Mouse (Mus musculus): ENCODE measurements around the gene Klhl22. TPM values are rescaled to one million over a fixed set of nuclear protein-coding genes. Genes with fewer than 3 reads are reported as not detected.

Gene Klhl22
- polyA plus RNA-seq, 1 experiment from 2014 or later: 7.1 TPM

DNA sequence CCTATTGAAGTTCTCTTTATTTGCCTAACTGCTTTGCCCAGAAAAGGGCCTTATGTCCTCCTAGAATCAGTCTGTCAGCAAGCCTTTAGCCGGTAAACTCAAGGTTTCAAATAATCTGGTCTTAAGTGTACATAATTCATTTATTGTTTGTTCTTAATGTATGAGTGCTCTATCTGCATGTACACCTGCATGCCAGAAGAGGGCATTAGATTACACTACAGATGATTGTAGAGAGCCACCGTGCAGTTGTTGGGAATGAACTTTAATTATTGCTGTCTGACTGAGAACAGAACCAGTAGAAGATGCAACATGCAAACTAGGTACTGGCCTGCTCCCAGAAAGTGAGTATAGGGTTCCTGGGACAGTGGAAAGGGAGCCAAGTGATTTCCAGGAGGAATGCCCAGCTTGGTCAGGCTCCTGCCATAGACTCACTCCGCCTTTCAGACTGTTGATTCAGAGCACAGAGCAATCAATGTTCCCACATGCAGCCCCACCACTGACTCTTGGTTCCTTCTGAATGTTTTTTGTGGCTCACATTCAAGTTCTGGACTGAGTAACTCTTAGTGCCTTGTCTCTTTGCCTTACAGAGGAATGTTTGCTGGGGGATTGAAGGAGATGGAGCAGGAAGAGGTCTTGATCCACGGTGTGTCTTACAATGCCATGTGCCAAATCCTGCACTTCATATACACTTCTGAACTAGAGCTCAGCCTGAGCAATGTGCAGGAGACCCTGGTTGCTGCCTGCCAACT is 11.9 kb downstream of the Klhl22 start:
- Histone ChIP-seq H3K4me3 (ENCODE audit: inconsistent target) (no peak overlapping the region), H3K79me2 (ENCODE audit: inconsistent target) (no peaks in the 10 kb centered on the region), H3K27ac (no peak overlapping the region), H3K36me3 (ENCODE audit: inconsistent target) (peaks cover 2% of the 10 kb centered on the region; the same call in 1 of the 2 replicates)
- WGBS (ENCODE audit: missing documents): 75% methylated on average over 4 of the region's 4 CpGs

DNA sequence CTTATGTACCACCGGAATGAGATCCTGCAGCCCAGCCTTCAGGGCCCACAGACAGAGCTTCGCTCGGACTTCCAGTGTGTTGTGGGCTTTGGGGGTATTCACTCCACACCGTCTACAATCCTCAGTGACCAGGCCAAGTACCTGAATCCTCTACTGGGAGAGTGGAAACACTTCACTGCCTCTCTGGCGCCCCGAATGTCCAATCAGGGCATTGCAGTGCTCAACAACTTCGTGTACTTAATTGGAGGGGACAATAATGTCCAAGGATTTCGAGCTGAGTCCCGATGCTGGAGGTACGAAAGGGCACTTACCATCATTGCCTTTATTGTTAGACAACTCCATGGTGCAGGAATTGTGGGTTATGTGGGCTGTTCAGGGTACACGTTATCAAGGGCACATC is 17.4 kb downstream of the Klhl22 start:
- Histone ChIP-seq H3K27ac (no peak overlapping the region), H3K79me2 (ENCODE audit: inconsistent target) (no peaks in the 10 kb centered on the region), H3K36me3 (ENCODE audit: inconsistent target) (peaks cover under 1% of the 10 kb centered on the region; the same call in 1 of the 2 replicates), H3K4me3 (ENCODE audit: inconsistent target) (no peak overlapping the region)
- WGBS (ENCODE audit: missing documents): 80% methylated on average over 11 of the region's 11 CpGs

GRCm38 (mm10) chr16:17778223-17778622 is 18.8 kb downstream of the Klhl22 start:
- 77% methylated on average over 4 of the region's 4 CpGs for WGBS (ENCODE audit: missing documents)
- Histone ChIP-seq H3K36me3 (ENCODE audit: inconsistent target) (no peaks in the 10 kb centered on the region), H3K79me2 (ENCODE audit: inconsistent target) (no peaks in the 10 kb centered on the region), H3K27ac (no peak overlapping the region), H3K4me3 (ENCODE audit: inconsistent target) (no peak overlapping the region)

GRCm38 (mm10) chr16:17779692-17780091 is 20.3 kb downstream of the Klhl22 start:
- Histone ChIP-seq H3K36me3 (ENCODE audit: inconsistent target) (no peaks in the 10 kb centered on the region), H3K79me2 (ENCODE audit: inconsistent target) (no peaks in the 10 kb centered on the region), H3K27ac (no peak overlapping the region), H3K4me3 (ENCODE audit: inconsistent target) (no peak overlapping the region)
- WGBS (ENCODE audit: missing documents): 100% methylated on average over 1 of the region's 1 CpGs

- no peak overlapping the region for H3K4me3 ChIP-seq (ENCODE audit: inconsistent target)
- 82% methylated on average over 3 of the region's 3 CpGs for WGBS (ENCODE audit: missing documents)
- H3K36me3 ChIP-seq (ENCODE audit: inconsistent target): peaks cover 6% of the 10 kb centered on the region; the same call in 1 of the 2 replicates
Observed at GRCm38 (mm10) chr16:17785337-17785736, 25.9 kb downstream of the Klhl22 start.

DNA sequence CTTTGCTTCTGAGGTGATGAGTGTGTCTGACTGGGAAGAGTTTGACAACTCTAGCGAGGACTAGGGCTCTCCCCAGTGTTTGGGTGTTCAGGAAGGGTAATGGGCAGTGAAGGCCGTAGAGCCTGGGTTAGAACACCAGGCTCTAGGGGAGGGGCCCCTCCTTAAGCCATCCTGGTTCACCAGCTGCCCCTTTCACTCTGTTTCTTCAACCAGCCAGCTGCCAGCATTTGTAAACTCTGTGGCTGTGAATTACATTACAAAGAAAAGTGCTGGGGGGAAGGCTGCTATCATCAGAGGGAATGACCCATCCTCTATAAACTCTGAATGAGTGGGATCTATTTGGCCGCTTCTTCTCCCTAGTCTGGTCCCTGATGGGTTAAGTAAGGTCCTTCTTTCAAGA is 33.3 kb downstream of the Klhl22 start:
- WGBS (ENCODE audit: missing documents): 96% methylated on average over 3 of the region's 3 CpGs
- Histone ChIP-seq H3K4me3 (ENCODE audit: inconsistent target) (no peak overlapping the region), H3K79me2 (ENCODE audit: inconsistent target) (no peaks in the 10 kb centered on the region), H3K27ac (no peak overlapping the region), H3K36me3 (ENCODE audit: inconsistent target) (peaks cover 6% of the 10 kb centered on the region; the same call in 1 of the 2 replicates)

More at GRCm38 (mm10) chr16:17785337-17785736, 25.9 kb downstream of the Klhl22 start:
- Histone ChIP-seq H3K27ac (no peak overlapping the region), H3K79me2 (ENCODE audit: inconsistent target) (no peaks in the 10 kb centered on the region)

DNA sequence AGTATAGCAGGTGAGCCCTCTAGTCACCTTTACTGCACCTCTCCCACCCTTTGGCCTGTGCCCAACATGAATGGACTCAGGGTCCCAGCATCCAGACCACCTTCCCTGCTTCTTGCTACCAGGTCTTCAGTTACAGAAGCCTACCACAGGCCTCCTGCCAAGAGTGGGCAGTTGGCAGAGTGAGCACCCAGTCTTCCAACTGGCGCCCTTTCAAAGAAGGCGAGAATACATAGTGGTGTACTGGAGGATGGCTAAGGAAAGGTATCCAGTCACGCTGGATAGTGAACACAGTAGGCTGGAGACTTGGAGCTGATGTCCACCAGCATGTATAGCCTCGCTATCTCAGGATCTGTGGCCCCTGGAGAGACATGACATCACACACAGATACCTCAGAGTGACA is 34.6 kb downstream of the Klhl22 start:
- Histone ChIP-seq H3K4me3 (ENCODE audit: inconsistent target) (no peak overlapping the region), H3K36me3 (ENCODE audit: inconsistent target) (peaks cover 5% of the 10 kb centered on the region; the same call in 1 of the 2 replicates), H3K79me2 (ENCODE audit: inconsistent target) (no peaks in the 10 kb centered on the region), H3K27ac (no peak overlapping the region)
- 94% methylated on average over 4 of the region's 4 CpGs for WGBS (ENCODE audit: missing documents)

DNA sequence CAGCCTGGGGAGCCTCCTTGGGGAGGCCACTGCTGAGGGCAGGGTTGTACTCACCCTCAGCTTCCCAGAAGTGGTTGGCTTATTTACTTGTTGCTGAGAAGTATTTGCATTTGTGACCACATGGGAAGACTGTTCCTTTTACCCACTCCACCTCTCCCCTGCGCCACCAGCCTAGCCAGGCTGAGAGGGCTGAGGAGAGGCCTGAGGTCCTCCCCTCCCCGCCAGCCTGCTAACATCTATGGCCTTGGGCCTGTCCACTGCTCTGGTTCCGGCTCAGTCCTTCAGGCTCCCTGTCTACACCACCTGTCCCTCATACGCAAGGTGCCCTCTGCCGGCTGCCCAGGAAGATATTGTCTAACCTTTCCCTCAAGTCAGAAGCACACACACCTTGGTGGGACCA is 36.2 kb downstream of the Klhl22 start:
- no peak overlapping the region for H3K4me3 ChIP-seq (ENCODE audit: inconsistent target)
- H3K27ac ChIP-seq: no peak overlapping the region
- H3K36me3 ChIP-seq (ENCODE audit: inconsistent target): no peaks in the 10 kb centered on the region
- H3K79me2 ChIP-seq (ENCODE audit: inconsistent target): no peaks in the 10 kb centered on the region
- 93% methylated on average over 5 of the region's 5 CpGs for WGBS (ENCODE audit: missing documents)

DNA sequence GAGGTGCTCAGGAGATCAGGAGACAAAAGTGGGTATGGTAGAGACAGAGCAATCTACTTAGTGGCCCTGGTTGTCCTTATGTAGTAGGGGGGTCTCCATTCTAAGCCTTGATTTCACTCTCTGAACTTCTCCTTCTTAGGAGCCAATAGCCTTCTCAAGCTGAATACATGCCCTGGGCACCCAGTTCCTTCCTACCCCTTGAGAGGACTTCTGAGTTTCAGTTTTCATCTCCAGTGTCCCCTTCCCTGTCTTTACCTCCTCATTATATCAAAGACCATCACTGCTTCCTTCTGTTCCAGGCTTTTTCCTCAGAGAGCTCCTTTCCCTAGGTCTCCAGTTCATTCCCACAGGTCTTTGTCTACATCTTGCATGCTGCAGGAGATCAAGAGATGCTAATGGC is 37.1 kb downstream of the Klhl22 start:
- H3K79me2 ChIP-seq (ENCODE audit: inconsistent target): no peaks in the 10 kb centered on the region
- no peak overlapping the region for H3K27ac ChIP-seq
- no peaks in the 10 kb centered on the region for H3K36me3 ChIP-seq (ENCODE audit: inconsistent target)
- H3K4me3 ChIP-seq (ENCODE audit: inconsistent target): no peak overlapping the region

DNA sequence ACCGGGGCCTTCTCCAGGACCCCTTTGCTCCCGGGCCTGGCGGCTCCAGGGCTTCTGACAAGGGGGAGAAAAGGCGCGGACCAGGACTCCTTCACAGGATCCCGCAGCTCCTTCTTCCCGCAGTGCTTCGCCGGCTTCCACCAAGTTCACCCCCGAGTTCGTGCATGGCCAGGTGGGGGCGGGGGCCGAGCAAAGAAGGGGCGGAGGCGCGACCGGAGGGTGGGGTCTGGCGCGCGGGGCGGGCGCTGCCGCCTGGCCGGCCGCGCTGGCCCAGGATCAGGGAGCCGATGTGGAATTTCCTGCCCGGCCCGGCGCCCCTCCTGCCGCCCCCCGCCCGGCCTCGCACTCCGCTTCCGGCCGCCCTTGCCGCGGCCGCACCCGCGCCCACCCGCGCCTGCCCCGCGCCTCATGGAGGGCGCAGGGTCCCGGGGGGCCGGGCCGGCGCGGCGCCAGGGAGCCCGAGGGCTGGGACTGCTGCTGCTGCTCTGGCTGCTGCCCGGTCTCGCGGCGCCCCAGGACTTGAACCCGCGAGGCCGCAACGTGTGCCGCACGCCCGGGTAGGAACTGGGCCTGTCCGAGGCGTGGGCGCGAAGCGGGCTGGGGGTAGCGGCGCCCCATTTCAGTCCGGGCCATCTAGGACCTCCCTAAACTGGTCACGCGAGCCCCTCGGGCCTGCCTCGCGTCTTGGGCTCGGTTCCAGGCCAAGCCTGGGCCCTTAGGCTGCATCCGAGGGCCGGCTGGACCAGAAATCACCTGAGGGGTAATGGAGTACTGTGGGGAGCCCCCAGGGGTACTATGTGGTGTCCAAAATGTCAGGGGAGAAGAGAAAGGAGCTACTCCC is 37.8 kb downstream of the Klhl22 start, which contains the start of gene Scarf2:
TSS of gene Scarf2 (plus strand) at position 312 of the 841 bp plus-strand sequence.
- Histone ChIP-seq H3K36me3 (ENCODE audit: inconsistent target) (no peaks in the 10 kb centered on the region), H3K4me3 (ENCODE audit: inconsistent target) (no peak within 1 kb of the TSS), H3K27ac (no peak within 1 kb of the TSS), H3K79me2 (ENCODE audit: inconsistent target) (no peaks in the 10 kb centered on the region)
- WGBS (ENCODE audit: missing documents): 8% methylated on average over 46 of the region's 81 CpGs

- Histone ChIP-seq H3K27ac (no peak overlapping the region), H3K4me3 (ENCODE audit: inconsistent target) (no peak overlapping the region)
- WGBS (ENCODE audit: missing documents): 15% methylated on average over 29 of the region's 29 CpGs
Observed at GRCm38 (mm10) chr16:17797812-17798311, 38.4 kb downstream of the Klhl22 start.

DNA sequence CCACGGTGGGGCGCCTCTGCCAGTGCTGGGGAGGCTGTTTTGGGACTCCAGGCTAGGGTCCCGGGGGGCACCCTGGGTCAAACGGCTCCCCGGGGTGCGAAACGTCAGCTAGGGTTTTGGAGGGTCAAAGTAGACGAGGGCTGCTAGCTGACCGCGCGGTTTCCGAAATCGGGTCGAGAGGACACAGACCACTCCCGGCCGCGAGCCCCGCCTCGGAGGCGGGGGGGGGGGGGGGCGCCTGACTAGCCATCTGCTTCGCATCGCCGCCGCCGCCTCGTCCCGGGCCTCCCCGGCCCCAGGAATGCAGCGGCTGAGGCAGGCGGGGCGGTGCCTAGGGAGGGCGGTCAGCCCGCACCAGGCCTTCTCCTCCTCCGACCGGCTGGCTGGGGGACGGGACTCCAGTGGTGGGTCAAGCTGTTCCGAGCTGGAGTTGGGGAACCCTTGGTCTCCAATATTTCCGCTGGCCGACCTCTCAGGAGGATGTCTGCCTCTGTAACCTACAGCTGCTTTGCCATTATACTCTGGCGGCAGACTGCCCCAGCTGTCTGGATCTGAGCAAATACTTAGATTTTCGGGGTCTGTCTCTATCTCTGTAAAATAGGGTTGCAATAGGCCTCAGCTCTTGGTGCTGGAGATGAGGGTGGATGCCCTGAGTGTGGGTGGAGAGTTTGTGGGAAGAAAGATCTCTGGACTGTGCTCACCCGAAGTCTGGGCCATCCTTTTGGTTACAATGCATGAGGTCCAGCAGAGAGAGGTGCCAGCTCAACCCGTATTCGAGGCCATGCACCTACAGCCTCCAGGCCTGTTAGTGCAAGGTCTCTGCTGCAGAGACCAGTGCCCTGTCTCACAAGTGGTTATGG is 39.1 kb downstream of the Klhl22 start:
- Histone ChIP-seq H3K36me3 (ENCODE audit: inconsistent target) (no peaks in the 10 kb centered on the region), H3K79me2 (ENCODE audit: inconsistent target) (no peaks in the 10 kb centered on the region), H3K4me3 (ENCODE audit: inconsistent target) (no peak overlapping the region), H3K27ac (no peak overlapping the region)
- WGBS (ENCODE audit: missing documents): 14% methylated on average over 36 of the region's 45 CpGs

More at GRCm38 (mm10) chr16:17797812-17798311, 38.4 kb downstream of the Klhl22 start:
- Histone ChIP-seq H3K36me3 (ENCODE audit: inconsistent target) (no peaks in the 10 kb centered on the region), H3K79me2 (ENCODE audit: inconsistent target) (no peaks in the 10 kb centered on the region)

- no peak overlapping the region for H3K4me3 ChIP-seq (ENCODE audit: inconsistent target)
- H3K27ac ChIP-seq: no peak overlapping the region
- no peaks in the 10 kb centered on the region for H3K79me2 ChIP-seq (ENCODE audit: inconsistent target)
- no peaks in the 10 kb centered on the region for H3K36me3 ChIP-seq (ENCODE audit: inconsistent target)
Observed at GRCm38 (mm10) chr16:17799584-17799983, 40.2 kb downstream of the Klhl22 start.

GRCm38 (mm10) chr16:17801777-17802455 is 42.5 kb downstream of the Klhl22 start:
- H3K36me3 ChIP-seq (ENCODE audit: inconsistent target): no peaks in the 10 kb centered on the region
- no peaks in the 10 kb centered on the region for H3K79me2 ChIP-seq (ENCODE audit: inconsistent target)
- 22% methylated on average over 7 of the region's 7 CpGs for WGBS (ENCODE audit: missing documents)
- no peak overlapping the region for H3K4me3 ChIP-seq (ENCODE audit: inconsistent target)
- no peak overlapping the region for H3K27ac ChIP-seq
